Mouse (Mus musculus) WW6 (cell line): ENCODE measurements around the gene Cyp2r1.
A peak's percentile ranks its signal among the peaks of the same experiment; 100 is the strongest.
"Not testable (repeated sequence)": the region's sequence is repeated elsewhere in the genome, so short reads cannot be mapped to it uniquely, and the experiment has no call there.

Experiments
- DNase-seq: peaks from one replicate; pipeline ENCODE4 v3.0.0-alpha.2; 2013; ENCODE audit warnings: low read depth, low spot score

Gene Cyp2r1

GRCm38 (mm10) chr7:114562531-114563241, at the start of gene Cyp2r1:
Cyp2r1 (minus strand) TSS chr7:114562972.
- DNase-seq = peak; percentile 71

- DNase-seq = not testable (repeated sequence)
Observed at GRCm38 (mm10) chr7:114594391-114594790, 31.6 kb upstream of the Cyp2r1 start.

- no peak for DNase-seq
Observed at GRCm38 (mm10) chr7:114582441-114582840, 19.7 kb upstream of the Cyp2r1 start.

DNA sequence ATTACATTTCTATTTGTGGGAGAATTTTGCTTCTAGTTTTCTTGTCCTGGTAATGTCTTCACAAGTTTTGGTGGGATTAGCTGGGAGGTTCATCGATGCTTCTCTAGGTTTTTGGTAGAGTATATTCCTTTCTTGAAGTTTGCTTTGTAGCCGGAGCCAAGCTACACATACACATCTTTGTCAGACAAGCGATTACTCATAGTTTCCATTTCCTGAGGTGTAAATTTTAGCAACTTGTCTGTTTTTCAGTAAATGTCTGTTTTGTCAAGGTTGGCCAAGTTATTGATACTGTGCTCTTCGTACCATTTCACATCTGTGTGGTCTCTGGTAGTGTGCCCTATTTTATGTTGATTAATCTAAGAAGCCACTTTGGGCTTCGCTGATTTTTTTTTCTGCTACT, 18.4 kb upstream of the Cyp2r1 start:
- DNase-seq = no peak

DNA sequence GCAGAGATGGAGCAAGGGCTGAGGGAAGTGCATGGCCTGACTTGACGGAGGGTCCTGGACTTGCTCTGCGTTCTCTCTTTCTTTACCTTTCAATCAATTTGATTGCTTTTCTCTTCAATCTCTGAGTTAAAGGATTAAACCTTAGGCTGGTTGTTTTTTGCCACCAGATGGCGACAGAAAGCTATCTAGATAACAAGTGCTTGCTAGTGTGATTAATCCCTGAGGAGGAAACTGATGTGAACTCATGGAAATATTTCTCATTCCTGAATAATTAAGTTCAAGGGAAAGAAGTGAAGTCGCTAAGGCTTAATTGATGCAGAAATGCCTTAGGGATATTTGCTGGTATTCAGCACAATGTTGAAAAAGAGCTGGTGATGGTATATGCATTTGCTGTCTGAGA, 17.7 kb upstream of the Cyp2r1 start:
- peak; percentile 16 for DNase-seq

- no peak for DNase-seq
Observed at GRCm38 (mm10) chr7:114577665-114578064, 14.9 kb upstream of the Cyp2r1 start.

GRCm38 (mm10) chr7:114576931-114577330, 14.2 kb upstream of the Cyp2r1 start:
- DNase-seq = no peak

DNA sequence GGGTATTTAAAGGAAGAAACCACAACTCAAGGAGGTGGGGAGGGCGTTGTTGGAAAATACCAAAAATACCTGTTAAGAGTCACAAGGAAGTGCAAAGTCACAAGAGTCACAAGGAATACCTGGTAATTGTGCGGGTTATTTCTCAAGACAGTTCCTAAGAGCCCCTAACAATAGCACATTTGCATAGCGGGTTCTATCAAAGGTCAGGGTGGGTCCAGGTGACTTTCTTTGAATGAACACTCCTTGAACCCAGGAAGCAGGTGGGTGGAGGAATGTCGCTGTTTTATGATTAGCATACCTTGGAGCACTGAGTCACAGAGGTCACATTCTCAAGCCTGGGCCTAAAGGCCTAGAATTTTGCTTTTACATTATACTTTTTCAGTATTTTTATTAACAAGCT, 11.1 kb upstream of the Cyp2r1 start:
- not testable (repeated sequence) for DNase-seq

- no peak for DNase-seq
Observed at GRCm38 (mm10) chr7:114536179-114536578, 26.6 kb downstream of the Cyp2r1 start.

DNA sequence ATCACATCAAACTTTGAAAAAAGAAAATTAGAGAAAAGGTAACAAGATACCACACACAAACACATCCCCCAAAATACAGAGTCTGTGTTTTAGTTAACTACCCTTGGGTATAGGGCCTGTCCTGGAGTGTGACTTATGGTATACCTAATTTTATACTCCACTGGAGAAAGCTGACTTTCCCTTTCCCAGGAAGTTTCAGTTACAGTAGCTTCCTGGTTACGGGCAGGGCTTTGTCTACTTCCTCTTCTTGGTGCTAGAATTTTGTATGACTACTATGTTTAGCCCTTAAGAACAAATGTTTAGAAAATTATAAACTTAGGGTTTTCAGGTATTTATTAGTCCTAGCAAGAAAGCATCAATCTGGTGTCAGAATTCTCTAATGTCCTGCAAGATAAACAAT, 36.5 kb downstream of the Cyp2r1 start:
- DNase-seq = no peak

- no peak for DNase-seq
Observed at GRCm38 (mm10) chr7:114520122-114520521, 42.6 kb downstream of the Cyp2r1 start.

DNA sequence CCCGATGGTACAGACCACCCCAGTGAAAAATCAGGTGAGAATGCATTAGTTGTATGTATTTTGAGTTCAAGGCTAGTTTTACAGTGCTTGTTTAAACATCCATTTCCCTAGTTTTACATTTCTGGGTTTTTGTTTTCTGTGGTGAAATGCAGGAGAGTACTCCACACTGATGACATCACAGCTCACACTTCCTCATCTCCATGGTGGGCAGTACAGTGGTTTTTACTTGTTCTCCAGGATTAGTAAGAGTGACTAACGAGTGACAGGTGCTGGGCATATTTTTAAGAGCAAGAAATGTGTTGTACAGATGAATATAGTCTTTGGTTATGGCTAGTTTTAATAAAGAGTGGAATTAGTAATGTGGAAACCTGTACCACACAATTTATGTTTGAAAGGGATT, 53.9 kb downstream of the Cyp2r1 start:
- no peak for DNase-seq
